Mouse (Mus musculus) lung, adult 10 weeks (tissue): ENCODE measurements around the gene Arl16. TPM values are rescaled to one million over a fixed set of nuclear protein-coding genes. Genes with fewer than 3 reads are reported as not detected.

Experiments used
- polyA plus RNA-seq: library from polyadenylated mRNA; stranded (reverse); fragments of 350-450 nt; fragmentation: Illumina TruSeq; extraction: RNeasy Lipid Tissue Mini Kit (QIAGEN cat#74804); gene quantifications from one replicate; pipeline ENCODE4 v1.2.3, GENCODE M21; 2014; ENCODE audit warnings: low read depth, low replicate concordance; ENCODE audit not compliant: insufficient read depth

Gene Arl16
- polyA plus RNA-seq: 10.8 TPM

GRCm38 (mm10) chr11:120467051-120467735, at the start of gene Arl16:
Gene Arl16 (minus strand): TSS chr11:120467607.

GRCm38 (mm10) chr11:120491317-120492023, 24.1 kb upstream of the Arl16 start, which contains the start of gene Slc25a10:
Gene Slc25a10 (plus strand): TSS chr11:120491840.

GRCm38 (mm10) chr11:120484265-120484981, 17.0 kb upstream of the Arl16 start, which contains the start of gene Mrpl12:
Gene Mrpl12 (plus strand): TSS chr11:120484613.

GRCm38 (mm10) chr11:120457772-120458751, 9.3 kb downstream of the Arl16 start, which contains the start of the genes Oxld1 and Ccdc137:
Gene Oxld1 (minus strand): TSS chr11:120458068.
Gene Ccdc137 (plus strand): TSS chr11:120458115.

GRCm38 (mm10) chr11:120453306-120453705, 14.1 kb downstream of the Arl16 start, which contains the start of gene Pde6g:
Gene Pde6g (minus strand): TSS chr11:120453500.

GRCm38 (mm10) chr11:120442344-120442743, 25.1 kb downstream of the Arl16 start, which contains the start of gene Tspan10:
Gene Tspan10 (plus strand): TSS chr11:120442644.

GRCm38 (mm10) chr11:120437152-120437856, 30.1 kb downstream of the Arl16 start, which contains the start of gene Nploc4:
Gene Nploc4 (minus strand): TSS chr11:120437708.

Other genes starting within 250 kb of the Arl16 start
- gene Bahcc1, start 234.7 kb downstream of the Arl16 start, polyA plus RNA-seq: 5.5 TPM
- 1,316 TPM for gene Actg1, start 119.1 kb downstream of the Arl16 start, polyA plus RNA-seq
- 0.33 TPM for gene Fscn2, start 106.1 kb downstream of the Arl16 start, polyA plus RNA-seq
- gene Faap100, start 88.8 kb downstream of the Arl16 start, polyA plus RNA-seq: 10.2 TPM
- gene Nploc4, start 29.9 kb downstream of the Arl16 start, polyA plus RNA-seq: 19.5 TPM
- not detected for gene Tspan10, start 25.0 kb downstream of the Arl16 start, polyA plus RNA-seq
- not detected for gene Pde6g, start 14.1 kb downstream of the Arl16 start, polyA plus RNA-seq
- gene Oxld1, start 9.5 kb downstream of the Arl16 start, polyA plus RNA-seq: 13.4 TPM
- 13.6 TPM for gene Ccdc137, start 9.5 kb downstream of the Arl16 start, polyA plus RNA-seq
- 65.4 TPM for gene Mrpl12, start 17.0 kb upstream of the Arl16 start, polyA plus RNA-seq
- gene Slc25a10, start 24.2 kb upstream of the Arl16 start, polyA plus RNA-seq: 42.5 TPM
- 0.15 TPM for gene Gcgr, start 63.1 kb upstream of the Arl16 start, polyA plus RNA-seq
- 138 TPM for gene Mcrip1, start 82.1 kb upstream of the Arl16 start, polyA plus RNA-seq
- not detected for gene Ppp1r27, start 83.5 kb upstream of the Arl16 start, polyA plus RNA-seq
- gene P4hb, start 105.6 kb upstream of the Arl16 start, polyA plus RNA-seq: 289 TPM
- gene Arhgdia, start 114.0 kb upstream of the Arl16 start, polyA plus RNA-seq: 361 TPM
- gene Alyref, start 130.8 kb upstream of the Arl16 start, polyA plus RNA-seq: 49.0 TPM
- gene Anapc11, start 130.8 kb upstream of the Arl16 start, polyA plus RNA-seq: 82.6 TPM
- gene Npb, start 140.9 kb upstream of the Arl16 start, polyA plus RNA-seq: 1.3 TPM
- gene Pcyt2, start 150.3 kb upstream of the Arl16 start, polyA plus RNA-seq: 51.7 TPM
- gene Sirt7, start 157.6 kb upstream of the Arl16 start, polyA plus RNA-seq: 39.1 TPM
- gene Mafg, start 166.0 kb upstream of the Arl16 start, polyA plus RNA-seq: 17.0 TPM
- gene Pycr1, start 176.2 kb upstream of the Arl16 start, polyA plus RNA-seq: 1.4 TPM
- gene Myadml2, start 180.6 kb upstream of the Arl16 start, polyA plus RNA-seq: 1.6 TPM
- 8.1 TPM for gene Notum, start 193.6 kb upstream of the Arl16 start, polyA plus RNA-seq
- 44.2 TPM for gene Aspscr1, start 205.4 kb upstream of the Arl16 start, polyA plus RNA-seq
- gene Cenpx, start 246.1 kb upstream of the Arl16 start, polyA plus RNA-seq: 82.4 TPM
- gene Lrrc45, start 246.3 kb upstream of the Arl16 start, polyA plus RNA-seq: 15.4 TPM